Mouse (Mus musculus) kidney, embryonic 14.5 days (tissue): ENCODE measurements at regions not wholly inside any gene's neighbourhood (a gene's known extent, or its start where the extent isn't known, plus 50 kb on each side); places are given as distances from the start of the nearest gene placed in this dataset.

Source experiments
- ATAC-seq: fragments of 200-750 bp; cut with Nextera tagmentation; 2 replicates; pipeline ENCODE4 v1.8.0; 2017; ENCODE audit warnings: moderate number of reproducible peaks, mild to moderate bottlenecking, moderate TSS enrichment, moderate library complexity; ENCODE audit not compliant: low FRiP score, low TSS enrichment
- H3K27ac ChIP-seq: fragments of 300-500 bp; sonication (generic); 2 replicates; pipeline ENCODE4 v1.5.1; 2014; ENCODE audit warnings: low read depth, mild to moderate bottlenecking, low read length, moderate library complexity, mixed read lengths
- H3K27me3 ChIP-seq: fragments of 300-500 bp; sonication (generic); 2 replicates; pipeline ENCODE4 v1.6.1; 2014; ENCODE audit warnings: mild to moderate bottlenecking, low read length; ENCODE audit not compliant: control insufficient read depth, insufficient read depth
- H3K36me3 ChIP-seq: fragments of 300-500 bp; sonication (generic); 2 replicates; pipeline ENCODE4 v1.6.1; 2014; ENCODE audit warnings: low read length, mixed read lengths; ENCODE audit not compliant: control insufficient read depth, insufficient read depth
- H3K4me1 ChIP-seq: fragments of 300-500 bp; sonication (generic); 2 replicates; pipeline ENCODE4 v1.6.1; 2014; ENCODE audit warnings: low read length, mixed read lengths; ENCODE audit not compliant: control insufficient read depth, insufficient read depth
- H3K4me2 ChIP-seq: fragments of 300-500 bp; sonication (generic); replicated peaks from 2 replicates; pipeline ENCODE4 v1.6.1; 2014; ENCODE audit warnings: low read depth, mild to moderate bottlenecking, low read length
- H3K4me3 ChIP-seq: fragments of 300-500 bp; sonication (generic); 2 replicates; pipeline ENCODE4 v1.5.1; 2014; ENCODE audit warnings: mild to moderate bottlenecking, low read length
- H3K9ac ChIP-seq: fragments of 300-500 bp; sonication (generic); 2 replicates; pipeline ENCODE4 v1.6.1; 2014; ENCODE audit warnings: low read depth, mild to moderate bottlenecking, low read length, moderate library complexity
- H3K9me3 ChIP-seq: fragments of 300-500 bp; sonication (generic); 2 replicates; pipeline ENCODE4 v1.6.1; 2016; ENCODE audit warnings: low read length; ENCODE audit not compliant: control insufficient read depth
- WGBS: fragments of 180-500 bp; shearing (Covaris S2); extraction: QIAGEN DNeasy Blood & Tissue Kit; methylation state at CpG from one replicate; pipeline ENCODE4 v1.1.7; 2014; 5-methylcytosine and 5-hydroxymethylcytosine counted together

GRCm38 (mm10) chr10:87286831-87287230 is 206.6 kb downstream of the Ascl1 start:
- H3K27ac ChIP-seq, result no peak overlapping the region
- H3K9me3 ChIP-seq, result no peaks in the 10 kb centered on the region
- WGBS, result 90% methylated on average over 1 of the region's 1 CpGs
- H3K27me3 ChIP-seq, result no peaks in the 10 kb centered on the region
- H3K4me3 ChIP-seq, result no peak overlapping the region
- ATAC-seq, result no peak
- H3K36me3 ChIP-seq, result no peaks in the 10 kb centered on the region
- no peak overlapping the region for H3K9ac ChIP-seq
- no peaks in the 10 kb centered on the region for H3K4me1 ChIP-seq
- H3K4me2 ChIP-seq, result no peak overlapping the region

- Histone ChIP-seq H3K9ac (no peak overlapping the region), H3K27ac (no peak overlapping the region), H3K4me1 (no peaks in the 10 kb centered on the region), H3K36me3 (no peaks in the 10 kb centered on the region), H3K27me3 (no peaks in the 10 kb centered on the region), H3K4me2 (no peak overlapping the region), H3K4me3 (no peak overlapping the region), H3K9me3 (no peaks in the 10 kb centered on the region)
- ATAC-seq, result no peak
- 84% methylated on average over 2 of the region's 2 CpGs for WGBS
These were observed 209.2 kb downstream of the Ascl1 start for GRCm38 (mm10) chr10:87284296-87284695.
